Mouse (Mus musculus) T-cell, adult 2 months (primary cell): ENCODE measurements around the gene Ptchd1.

Experiments
- DNase-seq: peaks from one replicate; pipeline ENCODE4 v3.0.0; 2022; ENCODE audit warnings: low spot score

Gene Ptchd1

GRCm38 (mm10) chrX:155623701-155624281, at the start of gene Ptchd1:
Gene Ptchd1 (minus strand): TSS chrX:155623814.
- no peak for DNase-seq

- no peak for DNase-seq
These were observed 34.4 kb upstream of the Ptchd1 start for GRCm38 (mm10) chrX:155657971-155658370.

- no peak for DNase-seq
These were observed 22.4 kb upstream of the Ptchd1 start for GRCm38 (mm10) chrX:155645975-155646374.

GRCm38 (mm10) chrX:155643975-155644374, 20.4 kb upstream of the Ptchd1 start:
- DNase-seq, result no peak

- no peak for DNase-seq
These were observed 2.1 kb upstream of the Ptchd1 start for GRCm38 (mm10) chrX:155625671-155626196.

- no peak for DNase-seq
These were observed 1.3 kb upstream of the Ptchd1 start for GRCm38 (mm10) chrX:155624895-155625294.

- DNase-seq, result no peak
These were observed 777 bp upstream of the Ptchd1 start, which contains the start of gene Gm15155 for GRCm38 (mm10) chrX:155624341-155624841. Gene Gm15155 (plus strand): TSS chrX:155624741.

GRCm38 (mm10) chrX:155622961-155623599, 534 bp downstream of the Ptchd1 start:
- no peak for DNase-seq

- no peak for DNase-seq
These were observed 1.1 kb downstream of the Ptchd1 start for GRCm38 (mm10) chrX:155622527-155622926.

GRCm38 (mm10) chrX:155601196-155601595, 22.4 kb downstream of the Ptchd1 start:
- DNase-seq, result no peak

- DNase-seq, result no peak
These were observed 27.2 kb downstream of the Ptchd1 start for GRCm38 (mm10) chrX:155596390-155596789.

GRCm38 (mm10) chrX:155594685-155595084, 28.9 kb downstream of the Ptchd1 start:
- no peak for DNase-seq

GRCm38 (mm10) chrX:155592467-155592866, 31.1 kb downstream of the Ptchd1 start:
- DNase-seq, result no peak

GRCm38 (mm10) chrX:155591490-155591889, 32.1 kb downstream of the Ptchd1 start:
- DNase-seq, result no peak

GRCm38 (mm10) chrX:155584586-155584985, 39.0 kb downstream of the Ptchd1 start:
- DNase-seq, result no peak

GRCm38 (mm10) chrX:155579791-155580190, 43.8 kb downstream of the Ptchd1 start:
- no peak for DNase-seq

GRCm38 (mm10) chrX:155572396-155572795, 51.2 kb downstream of the Ptchd1 start:
- DNase-seq, result no peak

- DNase-seq, result no peak
These were observed 79.8 kb downstream of the Ptchd1 start for GRCm38 (mm10) chrX:155543780-155544179.
